Mouse (Mus musculus): ENCODE results near the gene Tgfb1. TPM values are rescaled to one million over a fixed set of nuclear protein-coding genes. Genes with fewer than 3 reads are reported as not detected.

Tgfb1 gene
- polyA plus RNA-seq, 1 experiment from 2014 or later: 1.1 TPM

GRCm38 (mm10) chr7:25672442-25672841, 14.4 kb upstream of the Tgfb1 start:
- no peak for ATAC-seq (ENCODE audit: low FRiP score)
- Histone ChIP-seq H3K4me3 (replicated peaks; ENCODE audit: low read length) (no peak overlapping the region), H3K27me3 (ENCODE audit: control insufficient read depth, insufficient read depth, low read length) (peaks cover 29% of the 10 kb centered on the region), H3K36me3 (replicated peaks; ENCODE audit: control insufficient read depth, insufficient read depth) (peaks cover 21% of the 10 kb centered on the region), H3K9ac (no peak overlapping the region), H3K4me1 (replicated peaks; ENCODE audit: control insufficient read depth, insufficient read depth, low read length) (peaks cover 6% of the 10 kb centered on the region; the same call in 1 of the 2 replicates), H3K4me2 (replicated peaks) (no peak overlapping the region), H3K9me3 (ENCODE audit: control insufficient read depth, low read length) (no peaks in the 10 kb centered on the region), H3K27ac (no peak overlapping the region)
- no peak for DNase-seq (ENCODE audit: low spot score)
- WGBS: 52% methylated on average over 4 of the region's 4 CpGs

GRCm38 (mm10) chr7:25674297-25674696, 12.5 kb upstream of the Tgfb1 start:
- DNase-seq (ENCODE audit: low spot score) (no peak), ATAC-seq (ENCODE audit: low FRiP score) (no peak)
- H3K4me3 ChIP-seq (replicated peaks; ENCODE audit: low read length): peak overlapping the region; percentile 41
- 0 out of 2 replicates have a peak, but pooled peaks cover 3% of the 10 kb centered on the region for H3K36me3 ChIP-seq (replicated peaks; ENCODE audit: control insufficient read depth, insufficient read depth)
- WGBS: 27% methylated on average over 9 of the region's 9 CpGs
- H3K4me2 ChIP-seq (replicated peaks): peak overlapping the region; percentile 65
- H3K9me3 ChIP-seq (ENCODE audit: control insufficient read depth, low read length): no peaks in the 10 kb centered on the region
- peaks cover 6% of the 10 kb centered on the region; the same call in 1 of the 2 replicates for H3K4me1 ChIP-seq (replicated peaks; ENCODE audit: control insufficient read depth, insufficient read depth, low read length)
- peak overlapping the region; percentile 59 for H3K9ac ChIP-seq
- no peak overlapping the region for H3K27ac ChIP-seq
- peaks cover 36% of the 10 kb centered on the region for H3K27me3 ChIP-seq (ENCODE audit: control insufficient read depth, insufficient read depth, low read length)

GRCm38 (mm10) chr7:25674719-25675300, 12.0 kb upstream of the Tgfb1 start, which contains the start of gene Tmem91:
TSS of gene Tmem91 (minus strand) at chr7:25675166.
- WGBS: 3% methylated on average over 29 of the region's 29 CpGs
- H3K27me3 ChIP-seq (ENCODE audit: control insufficient read depth, insufficient read depth, low read length): peaks cover 36% of the 10 kb centered on the region
- DNase-seq (ENCODE audit: low spot score) (peak; percentile 34), ATAC-seq (ENCODE audit: low FRiP score) (peak; percentile 55)
- peaks cover 7% of the 10 kb centered on the region; the same call in 1 of the 2 replicates for H3K4me1 ChIP-seq (replicated peaks; ENCODE audit: control insufficient read depth, insufficient read depth, low read length)
- H3K4me2 ChIP-seq (replicated peaks): peak within 1 kb of the TSS; percentile 65
- H3K4me3 ChIP-seq (replicated peaks; ENCODE audit: low read length): peak within 1 kb of the TSS; percentile 41
- no peak within 1 kb of the TSS for H3K27ac ChIP-seq
- no peaks in the 10 kb centered on the region for H3K9me3 ChIP-seq (ENCODE audit: control insufficient read depth, low read length)
- 0 out of 2 replicates have a peak, but pooled peaks cover 3% of the 10 kb centered on the region for H3K36me3 ChIP-seq (replicated peaks; ENCODE audit: control insufficient read depth, insufficient read depth)
- peak within 1 kb of the TSS; percentile 59 for H3K9ac ChIP-seq

DNA sequence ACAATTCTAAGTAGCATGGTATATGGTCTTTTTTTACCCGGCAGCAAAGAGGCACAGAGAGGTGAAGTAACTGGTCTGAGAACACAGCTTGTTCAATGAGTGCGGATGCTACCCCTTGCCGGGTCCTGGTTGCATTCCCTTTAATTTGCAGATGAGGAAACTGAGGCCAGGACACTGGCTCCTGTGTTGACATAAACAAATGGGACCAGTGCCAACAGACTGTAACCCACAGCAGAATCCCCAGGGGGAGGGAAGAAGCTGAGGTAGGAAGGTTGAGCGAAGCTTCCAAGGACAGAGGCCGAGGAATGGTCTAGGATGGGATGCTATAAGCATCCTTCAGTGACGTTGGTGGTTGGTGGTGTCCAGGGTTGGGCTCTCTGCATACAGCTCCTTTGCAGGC, 11.4 kb upstream of the Tgfb1 start:
- ATAC-seq (ENCODE audit: low FRiP score): no peak

GRCm38 (mm10) chr7:25676085-25676781, 10.6 kb upstream of the Tgfb1 start:
- no peaks in the 10 kb centered on the region for H3K36me3 ChIP-seq (replicated peaks; ENCODE audit: control insufficient read depth, insufficient read depth)
- H3K9ac ChIP-seq: no peak overlapping the region
- peak overlapping the region; percentile 61 for H3K27ac ChIP-seq
- ATAC-seq (ENCODE audit: low FRiP score) (peak; percentile 38), DNase-seq (ENCODE audit: low spot score) (peak; percentile 83)
- H3K27me3 ChIP-seq (ENCODE audit: control insufficient read depth, insufficient read depth, low read length): peaks cover 36% of the 10 kb centered on the region
- H3K4me2 ChIP-seq (replicated peaks): no peak overlapping the region
- peaks cover 12% of the 10 kb centered on the region for H3K4me1 ChIP-seq (replicated peaks; ENCODE audit: control insufficient read depth, insufficient read depth, low read length)
- no peaks in the 10 kb centered on the region for H3K9me3 ChIP-seq (ENCODE audit: control insufficient read depth, low read length)
- H3K4me3 ChIP-seq (replicated peaks; ENCODE audit: low read length): no peak overlapping the region
- WGBS: 45% methylated on average over 15 of the region's 15 CpGs

More for the DNA sequence above, 11.4 kb upstream of the Tgfb1 start:
- H3K4me1 ChIP-seq (replicated peaks; ENCODE audit: control insufficient read depth, insufficient read depth, low read length): peaks cover 12% of the 10 kb centered on the region
- H3K4me2 ChIP-seq (replicated peaks): peak overlapping the region; percentile 65
- H3K27me3 ChIP-seq (ENCODE audit: control insufficient read depth, insufficient read depth, low read length): peaks cover 36% of the 10 kb centered on the region
- DNase-seq (ENCODE audit: low spot score): no peak
- peak overlapping the region; percentile 41 for H3K4me3 ChIP-seq (replicated peaks; ENCODE audit: low read length)
- peak overlapping the region; percentile 59; the same call in 1 of the 2 replicates for H3K9ac ChIP-seq
- H3K27ac ChIP-seq: no peak overlapping the region
- no peaks in the 10 kb centered on the region for H3K36me3 ChIP-seq (replicated peaks; ENCODE audit: control insufficient read depth, insufficient read depth)
- WGBS: 28% methylated on average over 6 of the region's 6 CpGs
- H3K9me3 ChIP-seq (ENCODE audit: control insufficient read depth, low read length): no peaks in the 10 kb centered on the region

DNA sequence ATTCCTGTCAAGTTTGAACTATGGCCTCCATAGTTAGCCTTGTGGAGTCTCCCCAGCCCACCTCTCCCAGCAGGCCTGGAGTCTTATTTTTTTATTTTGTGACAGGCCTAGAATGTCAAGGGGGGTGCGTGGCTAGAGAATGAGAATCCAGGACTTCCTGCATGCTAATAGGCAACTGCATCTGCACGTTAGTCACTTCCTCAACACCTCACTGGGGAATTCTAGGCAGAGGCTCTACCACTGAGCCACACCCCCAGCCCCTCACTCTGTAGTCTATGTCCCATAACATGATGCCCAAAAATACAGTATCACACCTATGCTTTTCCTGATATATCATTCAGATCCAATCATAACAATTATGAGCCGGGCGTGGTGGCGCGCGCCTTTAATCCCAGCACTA, 9.8 kb upstream of the Tgfb1 start:
- ATAC-seq (ENCODE audit: low FRiP score): no peak

GRCm38 (mm10) chr7:25679971-25680370, 6.8 kb upstream of the Tgfb1 start:
- 16% methylated on average over 6 of the region's 6 CpGs for WGBS
- peak overlapping the region; percentile 93; the same call in 1 of the 2 replicates for H3K27ac ChIP-seq
- H3K9ac ChIP-seq: peak overlapping the region; percentile 67; the same call in 1 of the 2 replicates
- DNase-seq (ENCODE audit: low spot score) (no peak), ATAC-seq (ENCODE audit: low FRiP score) (no peak)
- peaks cover 8% of the 10 kb centered on the region for H3K4me1 ChIP-seq (replicated peaks; ENCODE audit: control insufficient read depth, insufficient read depth, low read length)
- no peaks in the 10 kb centered on the region for H3K9me3 ChIP-seq (ENCODE audit: control insufficient read depth, low read length)
- peaks cover 15% of the 10 kb centered on the region for H3K27me3 ChIP-seq (ENCODE audit: control insufficient read depth, insufficient read depth, low read length)
- peak overlapping the region; percentile 46 for H3K4me2 ChIP-seq (replicated peaks)
- H3K36me3 ChIP-seq (replicated peaks; ENCODE audit: control insufficient read depth, insufficient read depth): no peaks in the 10 kb centered on the region
- peak overlapping the region; percentile 49 for H3K4me3 ChIP-seq (replicated peaks; ENCODE audit: low read length)

More for the DNA sequence above, 9.8 kb upstream of the Tgfb1 start:
- Histone ChIP-seq H3K27me3 (ENCODE audit: control insufficient read depth, insufficient read depth, low read length) (peaks cover 36% of the 10 kb centered on the region), H3K4me3 (replicated peaks; ENCODE audit: low read length) (no peak overlapping the region), H3K9ac (no peak overlapping the region), H3K27ac (peak overlapping the region; percentile 61), H3K36me3 (replicated peaks; ENCODE audit: control insufficient read depth, insufficient read depth) (no peaks in the 10 kb centered on the region), H3K4me1 (replicated peaks; ENCODE audit: control insufficient read depth, insufficient read depth, low read length) (peaks cover 12% of the 10 kb centered on the region), H3K9me3 (ENCODE audit: control insufficient read depth, low read length) (no peaks in the 10 kb centered on the region), H3K4me2 (replicated peaks) (no peak overlapping the region)
- no peak for DNase-seq (ENCODE audit: low spot score)
- WGBS: 84% methylated on average over 7 of the region's 7 CpGs

GRCm38 (mm10) chr7:25680514-25681258, 6.1 kb upstream of the Tgfb1 start, which contains the start of gene B9d2:
TSS of gene B9d2 (plus strand) at chr7:25680780.
- Histone ChIP-seq H3K27ac (peak within 1 kb of the TSS; percentile 93), H3K4me1 (replicated peaks; ENCODE audit: control insufficient read depth, insufficient read depth, low read length) (peaks cover 6% of the 10 kb centered on the region; the same call in 1 of the 2 replicates), H3K36me3 (replicated peaks; ENCODE audit: control insufficient read depth, insufficient read depth) (no peaks in the 10 kb centered on the region), H3K4me3 (replicated peaks; ENCODE audit: low read length) (peak within 1 kb of the TSS; percentile 49), H3K9me3 (ENCODE audit: control insufficient read depth, low read length) (no peaks in the 10 kb centered on the region), H3K4me2 (replicated peaks) (peak within 1 kb of the TSS; percentile 46), H3K9ac (peak within 1 kb of the TSS; percentile 67), H3K27me3 (ENCODE audit: control insufficient read depth, insufficient read depth, low read length) (peaks cover 14% of the 10 kb centered on the region)
- ATAC-seq (ENCODE audit: low FRiP score): peak; percentile 93
- WGBS: under 1% methylated on average over 46 of the region's 46 CpGs
- peak; percentile 94 for DNase-seq (ENCODE audit: low spot score)
